Mouse (Mus musculus): Measurements from ENCODE around the gene Gm20403.
"Not testable (repeated sequence)": the region's sequence is repeated elsewhere in the genome, so short reads cannot be mapped to it uniquely, and the experiment has no call there.

Gene Gm20403

DNA sequence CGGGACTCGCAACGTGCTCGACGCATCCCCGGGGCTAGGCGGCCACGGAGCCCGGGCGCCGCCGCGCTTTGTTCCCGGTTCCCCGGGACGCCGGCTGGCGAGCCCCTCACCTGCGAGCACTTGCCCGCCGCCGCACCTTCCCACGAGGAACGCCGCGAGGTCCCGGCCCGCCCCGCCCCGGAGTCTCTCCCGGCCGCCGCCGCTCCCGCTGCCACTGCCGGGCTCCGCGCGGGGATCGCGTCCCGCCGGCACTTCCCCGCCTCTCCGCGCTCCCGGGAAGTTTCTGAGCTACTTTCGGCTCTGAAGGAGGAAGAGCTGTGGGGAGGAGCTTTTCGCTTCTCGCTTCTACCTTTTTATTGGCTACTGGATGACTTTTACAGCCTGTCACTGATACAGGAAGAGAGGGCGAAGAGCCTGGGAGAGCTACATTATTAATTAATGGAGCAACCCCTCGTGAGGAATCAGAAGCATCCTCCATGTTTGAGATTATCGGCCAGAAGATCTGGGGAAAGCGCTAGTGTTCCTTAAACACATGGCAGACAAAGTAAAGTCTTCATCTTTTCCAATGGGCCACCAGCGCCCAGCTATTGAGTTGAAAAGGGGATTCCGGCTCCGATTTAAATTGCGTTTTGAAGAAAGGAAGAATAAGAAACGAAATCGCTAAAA is at the start of gene Gm20403:
Gene Gm20403, minus strand, starts transcription at position 478 of the 666 bp plus-strand sequence.
- in situ Hi-C loops (cut with MboI; ENCODE audit: low sequenced_read_pairs), result no loop called here

DNA sequence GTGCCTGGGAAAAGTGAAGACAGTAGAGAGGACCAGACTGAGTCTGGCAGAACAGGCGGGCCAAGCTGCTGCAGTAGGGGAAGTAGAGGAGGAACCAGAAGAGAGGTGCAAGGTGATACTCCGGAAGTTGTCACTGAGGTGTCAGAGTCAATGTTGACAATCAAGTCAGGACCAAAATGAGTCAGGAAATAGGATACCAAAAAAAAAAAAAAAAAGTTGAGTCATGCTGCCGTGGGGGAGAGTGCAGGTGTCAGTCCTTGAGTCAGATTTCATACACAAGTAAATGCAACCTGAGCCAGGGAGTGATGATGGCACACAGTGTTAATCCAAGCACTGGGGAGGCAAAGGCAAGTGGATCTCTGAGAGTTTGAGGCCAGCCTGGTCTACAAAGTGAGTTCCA is 40.8 kb upstream of the Gm20403 start:
- in situ Hi-C loops (cut with MboI; ENCODE audit: low sequenced_read_pairs), result no loop called here

DNA sequence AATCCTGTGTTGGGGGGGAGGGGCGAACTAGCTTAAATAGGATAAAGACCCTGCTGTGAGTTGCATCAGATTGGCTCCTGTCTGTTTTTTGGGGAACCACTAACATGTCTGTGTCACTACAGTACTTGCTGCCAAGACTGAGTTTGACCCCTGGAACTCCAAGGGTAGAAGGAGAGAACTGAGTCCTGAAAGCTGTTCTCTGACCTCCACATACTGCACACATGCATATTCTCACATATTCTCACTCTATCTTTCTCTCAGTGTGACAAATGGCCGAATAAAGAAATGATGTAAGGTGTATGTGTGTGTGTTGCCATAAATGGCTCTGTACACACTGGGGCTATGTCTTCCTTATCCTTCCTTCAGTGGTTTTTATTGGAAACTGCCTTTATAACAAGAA is 37.0 kb upstream of the Gm20403 start:
- in situ Hi-C loops (cut with MboI; ENCODE audit: low sequenced_read_pairs), result no loop called here

DNA sequence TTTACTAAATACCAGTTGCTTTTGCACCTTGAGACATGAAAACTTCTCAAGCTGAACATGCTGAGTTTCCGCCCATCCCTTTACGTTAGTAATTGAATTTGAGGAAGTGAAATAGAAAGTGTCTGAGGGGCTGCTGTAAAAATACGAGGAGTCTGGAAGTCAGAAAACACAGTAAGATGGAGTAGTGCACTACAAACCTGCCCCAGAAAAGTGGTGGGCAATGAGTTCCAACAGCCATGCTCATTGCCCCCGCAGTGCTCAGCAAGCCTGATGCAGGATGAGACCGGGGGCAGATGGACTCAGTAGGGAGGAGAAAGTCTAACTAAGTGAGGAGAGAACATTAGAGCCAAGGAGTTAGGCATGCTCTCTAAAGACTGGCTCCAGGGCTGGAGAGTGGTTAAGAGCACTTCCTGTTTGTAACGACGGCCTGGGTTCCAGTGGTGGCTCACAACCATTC is 33.1 kb upstream of the Gm20403 start:
- in situ Hi-C loops (cut with MboI; ENCODE audit: low sequenced_read_pairs), result no loop called here

DNA sequence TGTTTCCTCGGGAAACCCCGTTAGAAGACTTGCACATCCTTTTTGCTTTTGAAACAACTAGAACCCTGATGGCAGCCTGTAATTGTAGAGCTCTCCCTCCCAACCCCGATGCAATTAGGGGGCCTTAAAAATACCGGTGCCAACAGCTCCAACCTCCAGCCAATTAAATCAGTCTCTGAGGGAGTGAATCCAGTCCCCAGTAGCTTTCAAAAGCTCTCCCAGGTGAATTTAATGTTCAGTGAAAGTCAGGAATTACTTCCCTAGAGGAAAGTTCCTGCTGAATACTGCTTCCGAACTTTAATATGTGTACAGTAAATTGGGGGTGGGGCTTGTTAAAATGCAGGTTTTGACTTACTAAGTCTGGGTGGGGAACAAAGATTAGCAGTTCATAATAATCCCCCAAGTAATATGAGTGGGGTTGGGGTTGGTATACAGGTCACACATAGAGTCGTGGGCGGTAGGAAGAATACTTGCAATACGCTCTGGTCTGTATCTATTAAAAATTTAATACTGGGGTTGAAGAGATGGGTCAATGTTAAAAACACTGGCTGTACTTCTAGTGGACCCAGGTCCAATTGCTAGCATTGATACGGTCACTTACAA is 30.9 kb upstream of the Gm20403 start:
- in situ Hi-C loops (cut with MboI; ENCODE audit: low sequenced_read_pairs), result no loop called here

DNA sequence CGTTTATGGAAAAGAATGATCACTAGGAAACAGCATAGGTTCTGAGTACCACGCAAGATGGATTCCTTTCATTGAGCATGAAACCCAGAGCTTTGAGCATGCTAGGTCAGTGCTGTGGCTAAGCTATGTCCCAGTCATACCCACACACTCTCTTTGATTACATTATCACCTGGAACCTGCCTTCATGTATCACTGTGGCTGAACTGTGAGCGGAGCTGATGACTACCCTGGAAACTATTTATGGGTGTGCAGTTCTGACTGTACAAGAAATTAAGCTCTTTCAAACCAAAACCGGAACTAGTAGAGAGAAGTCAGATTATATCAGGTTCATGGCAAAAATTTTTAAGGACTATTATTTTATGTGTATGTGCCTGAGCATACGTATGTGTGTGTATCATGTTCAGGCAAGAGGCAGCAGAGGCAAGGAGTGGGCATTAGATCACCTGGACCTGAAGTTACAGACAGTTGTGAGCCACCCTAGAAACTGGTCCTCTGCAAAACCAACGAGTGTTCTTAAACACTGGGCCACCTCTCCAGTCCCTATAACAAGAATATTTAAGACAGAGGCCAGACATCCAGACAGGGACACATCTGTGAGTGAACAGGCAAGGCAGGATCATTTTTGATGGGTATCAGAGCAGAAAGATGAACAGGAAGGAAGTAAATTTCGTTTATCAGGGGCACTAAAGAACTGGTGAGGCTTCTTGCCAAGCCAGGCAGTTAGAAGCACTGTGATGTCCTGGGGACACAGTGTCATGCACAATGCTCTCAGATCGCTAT is 30.2 kb upstream of the Gm20403 start:
- in situ Hi-C loops (cut with MboI; ENCODE audit: low sequenced_read_pairs), result no loop called here

DNA sequence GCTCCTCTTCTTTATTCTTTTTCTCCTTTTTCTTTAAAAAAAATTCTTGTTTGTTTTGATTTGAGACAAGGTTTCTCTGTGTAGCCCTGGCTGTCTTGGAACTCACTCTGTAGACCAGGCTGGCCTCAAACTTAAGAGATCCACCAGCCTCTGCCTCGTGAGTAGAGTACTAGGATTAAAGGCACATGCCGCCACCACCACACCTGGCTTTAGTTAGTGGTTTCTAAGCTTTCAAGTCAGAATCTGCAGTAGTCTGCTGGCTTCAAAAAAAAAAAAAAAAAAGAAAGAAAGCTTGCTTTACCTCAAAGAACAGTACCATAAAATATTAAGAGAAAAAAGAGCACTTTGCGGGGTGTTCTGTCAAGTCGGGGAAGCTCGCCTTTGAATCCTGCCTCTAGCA is 29.1 kb upstream of the Gm20403 start:
- in situ Hi-C loops (cut with MboI; ENCODE audit: low sequenced_read_pairs), result no loop called here

DNA sequence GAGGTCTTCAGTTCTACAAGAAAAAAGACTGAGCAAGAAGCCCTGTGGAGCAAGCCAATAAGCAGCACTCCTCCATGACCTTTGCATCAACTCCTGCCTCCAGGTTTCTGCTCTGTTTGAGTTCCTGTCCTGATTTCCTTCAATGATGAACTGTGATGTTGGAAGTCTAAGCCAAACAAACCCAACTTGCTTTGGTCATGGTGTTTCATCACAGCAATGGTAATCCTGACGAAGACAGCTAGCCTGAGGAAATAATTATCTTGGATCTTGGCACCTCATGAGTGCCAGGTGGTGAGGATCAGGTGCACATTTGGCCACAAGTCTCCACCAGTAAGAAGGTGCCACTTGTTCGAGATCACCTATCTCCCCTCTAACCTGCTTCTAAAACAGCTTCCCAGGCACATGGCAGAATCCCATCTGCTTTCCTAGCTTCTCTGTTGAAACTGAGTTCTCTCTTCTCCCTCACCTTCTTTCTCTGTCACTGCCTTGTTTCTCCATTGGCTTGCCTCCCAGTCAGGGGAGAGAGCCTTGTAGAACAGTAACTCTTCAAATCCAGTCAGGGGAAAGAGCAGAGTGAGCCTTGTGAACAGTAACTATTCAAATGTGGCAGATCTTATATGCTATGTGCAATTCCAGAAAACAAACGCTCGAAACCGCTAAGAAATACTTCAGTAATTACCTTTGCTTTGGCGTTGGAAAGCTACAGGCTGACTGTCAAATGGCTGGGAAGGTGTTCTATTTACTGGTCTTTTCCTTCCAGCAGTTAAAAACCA is 27.5 kb upstream of the Gm20403 start, which contains the start of gene Baz1a:
Gene Baz1a, minus strand, starts transcription at position 723 of the 773 bp plus-strand sequence.
- in situ Hi-C loops (cut with MboI; ENCODE audit: low sequenced_read_pairs), result no loop called here

DNA sequence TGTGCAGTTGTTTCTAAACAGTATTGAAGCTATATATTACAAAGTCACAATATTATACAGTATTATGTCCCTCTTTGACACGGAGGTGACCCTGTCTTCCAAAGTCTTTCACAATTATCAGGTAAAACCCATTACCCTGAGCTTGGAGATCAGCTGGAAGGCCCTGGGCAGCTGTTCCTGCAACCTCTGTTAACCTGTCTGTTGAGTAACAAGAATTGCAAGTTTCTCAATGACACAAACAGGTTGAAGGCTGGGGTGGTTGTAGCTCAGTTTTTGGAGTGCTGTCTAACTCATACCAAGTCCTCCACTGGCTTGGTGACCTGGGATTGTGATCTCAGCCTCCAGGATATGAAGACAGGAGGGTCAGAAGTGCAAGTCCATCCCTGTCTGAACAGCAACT is 26.7 kb upstream of the Gm20403 start:
- in situ Hi-C loops (cut with MboI; ENCODE audit: low sequenced_read_pairs), result no loop called here

DNA sequence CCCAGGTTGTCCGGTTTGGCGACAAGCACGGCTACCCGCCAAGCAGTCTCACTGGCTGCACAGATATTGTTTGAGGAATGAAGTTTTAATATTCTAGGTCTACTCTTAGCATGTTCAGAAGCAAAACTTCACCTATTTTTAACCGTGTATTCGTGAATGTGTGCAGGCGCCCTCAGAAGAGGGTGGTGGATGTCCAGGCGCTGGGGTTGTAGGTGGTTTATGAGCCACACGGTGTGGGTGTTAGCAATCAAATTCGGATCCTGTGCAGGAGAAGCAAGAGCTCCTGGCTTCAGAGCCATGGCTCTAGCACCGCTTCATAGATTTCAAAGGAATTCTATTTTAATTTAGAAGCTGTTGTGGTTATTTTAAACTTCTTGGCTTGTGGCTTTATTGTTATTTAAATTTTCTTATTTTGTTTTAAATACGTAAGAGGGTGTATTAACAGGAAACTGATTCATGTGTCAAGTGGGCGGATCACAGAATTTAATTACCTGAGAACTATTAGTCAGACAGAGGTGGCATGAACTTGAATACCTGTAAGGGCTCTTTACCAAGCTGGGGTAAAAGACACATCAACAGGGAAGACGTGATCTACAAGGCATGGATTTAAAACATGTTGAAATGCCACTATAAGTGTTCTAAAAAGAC is 21.2 kb upstream of the Gm20403 start:
- in situ Hi-C loops (cut with MboI; ENCODE audit: low sequenced_read_pairs), result no loop called here

DNA sequence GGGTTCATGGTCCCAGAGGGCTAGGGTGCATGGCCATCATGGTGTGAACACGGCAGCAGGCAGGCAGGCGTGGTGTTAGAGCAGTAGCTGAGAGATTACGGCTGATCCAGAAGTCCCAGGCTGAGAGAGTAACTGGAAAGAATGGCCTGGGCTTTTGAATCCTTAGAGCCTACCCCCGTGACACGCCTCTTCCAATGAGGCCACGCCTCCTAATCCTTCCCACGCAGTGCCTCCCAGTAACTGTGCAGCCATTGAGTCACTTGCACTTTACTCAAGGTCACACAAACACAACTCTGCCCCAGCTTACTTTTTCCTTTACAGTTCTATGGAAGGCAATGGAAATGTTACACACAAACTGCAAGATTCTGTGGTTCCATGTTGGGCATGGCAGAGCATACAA is 19.7 kb upstream of the Gm20403 start:
- in situ Hi-C loops (cut with MboI; ENCODE audit: low sequenced_read_pairs), result no loop called here

DNA sequence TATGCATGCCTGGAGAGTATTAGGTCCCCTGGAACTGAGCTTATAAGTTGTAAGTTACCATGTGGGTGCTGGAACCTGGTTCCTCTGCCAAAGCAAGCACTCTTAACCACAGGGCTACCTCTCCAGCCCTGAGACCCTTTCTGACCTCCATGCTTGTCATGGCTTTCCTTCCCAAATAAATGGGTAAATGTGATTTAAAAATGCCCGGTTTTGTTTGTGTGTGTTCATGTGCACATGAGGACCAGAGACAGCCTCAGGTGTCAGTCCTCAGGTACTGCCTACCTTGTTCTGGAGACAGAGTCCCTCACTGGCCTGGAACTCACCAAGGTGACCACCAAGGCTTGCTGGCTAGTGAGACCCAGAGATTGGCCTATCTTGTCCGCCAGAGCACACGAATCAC is 18.1 kb upstream of the Gm20403 start:
- in situ Hi-C loops (cut with MboI; ENCODE audit: low sequenced_read_pairs), result no loop called here

DNA sequence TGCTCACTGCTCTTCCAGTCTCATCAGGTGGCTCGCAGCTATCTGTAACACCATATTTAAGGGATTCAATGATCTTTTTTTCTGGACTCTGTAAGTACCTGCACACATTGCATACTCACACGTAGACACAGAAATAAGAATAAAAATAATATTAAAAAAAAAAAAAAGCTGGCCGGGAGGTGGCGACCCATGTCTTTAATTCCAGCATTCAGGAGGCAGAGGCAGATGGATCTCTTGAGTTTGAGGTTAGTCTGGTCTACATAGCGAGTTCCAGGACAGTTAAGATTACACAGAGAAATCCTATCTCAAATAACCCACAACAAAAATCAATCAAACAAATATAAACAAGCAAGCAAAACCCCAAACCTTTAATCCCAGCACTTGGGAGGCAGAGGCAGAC is 17.5 kb upstream of the Gm20403 start:
- in situ Hi-C loops (cut with MboI; ENCODE audit: low sequenced_read_pairs), result no loop called here

DNA sequence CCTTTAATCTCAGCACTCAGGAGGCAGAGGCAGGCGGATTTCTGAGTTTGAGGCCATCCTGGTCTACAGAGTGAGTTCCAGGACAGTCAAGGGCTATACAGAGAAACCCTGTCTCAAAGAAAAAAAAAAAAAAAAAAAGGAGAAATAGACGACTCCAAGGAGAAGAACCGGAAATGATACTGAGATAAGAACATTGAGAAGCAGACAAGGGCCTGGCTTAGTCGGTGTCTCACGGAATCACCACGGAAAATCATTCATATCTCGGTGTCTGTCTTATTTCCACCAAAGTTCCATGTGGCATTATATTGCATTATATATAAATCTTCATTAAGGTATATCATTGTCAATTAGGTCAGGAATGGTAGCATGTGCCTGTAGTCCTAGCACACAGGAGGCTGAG is 16.2 kb upstream of the Gm20403 start:
- in situ Hi-C loops (cut with MboI; ENCODE audit: low sequenced_read_pairs), result not testable (repeated sequence)

DNA sequence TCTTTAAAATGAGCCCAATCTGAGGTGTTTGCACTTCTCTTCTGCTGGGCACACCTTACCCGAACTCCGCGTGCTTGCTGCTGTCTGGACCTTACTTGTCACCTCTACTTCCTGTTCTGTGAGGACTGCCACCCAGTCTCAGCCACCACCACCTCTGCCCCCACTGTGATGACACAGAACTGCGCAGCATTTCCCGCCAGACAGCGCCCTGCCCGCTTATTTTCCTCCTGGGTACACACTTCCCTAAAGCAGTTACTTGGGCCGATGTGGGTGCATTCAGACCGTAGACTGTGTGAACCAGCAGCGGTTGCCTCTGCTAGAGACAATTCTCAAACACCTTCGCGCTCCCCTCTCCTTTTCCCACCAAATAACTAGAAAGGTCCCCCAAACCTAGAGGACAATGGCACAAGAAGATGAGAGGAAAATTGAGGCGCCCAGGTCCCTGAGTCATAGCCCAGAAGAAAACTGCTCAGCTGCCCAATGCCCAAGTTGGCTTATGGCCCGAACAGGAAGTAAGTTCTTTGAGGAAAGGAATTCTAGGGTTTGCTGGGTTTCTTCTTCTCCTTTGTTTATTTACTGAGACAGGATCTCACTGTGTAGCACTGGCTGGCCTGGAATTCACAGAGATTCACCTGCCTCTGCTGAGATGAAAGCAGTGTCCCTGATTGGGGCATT is 12.8 kb upstream of the Gm20403 start:
- in situ Hi-C loops (cut with MboI; ENCODE audit: low sequenced_read_pairs), result no loop called here

DNA sequence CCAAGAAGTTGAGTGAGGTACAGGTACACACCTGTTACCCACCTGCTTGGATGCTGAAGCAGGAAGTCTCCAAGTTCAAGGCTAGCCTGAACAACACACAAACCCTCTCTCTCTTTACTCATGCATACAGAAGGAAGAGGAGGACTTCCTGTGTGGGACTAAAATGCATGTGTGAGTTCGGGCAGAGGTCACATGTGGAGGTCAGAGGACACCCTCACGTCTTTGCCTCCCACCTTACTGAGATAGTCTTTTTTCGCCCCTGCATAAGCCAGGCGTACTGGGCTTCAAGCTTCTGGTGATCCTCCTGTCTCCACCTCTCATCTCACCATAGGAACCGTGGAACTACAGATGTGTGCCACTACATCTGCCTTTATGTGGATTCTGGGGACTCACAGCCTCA is 12.1 kb upstream of the Gm20403 start:
- in situ Hi-C loops (cut with MboI; ENCODE audit: low sequenced_read_pairs), result no loop called here

DNA sequence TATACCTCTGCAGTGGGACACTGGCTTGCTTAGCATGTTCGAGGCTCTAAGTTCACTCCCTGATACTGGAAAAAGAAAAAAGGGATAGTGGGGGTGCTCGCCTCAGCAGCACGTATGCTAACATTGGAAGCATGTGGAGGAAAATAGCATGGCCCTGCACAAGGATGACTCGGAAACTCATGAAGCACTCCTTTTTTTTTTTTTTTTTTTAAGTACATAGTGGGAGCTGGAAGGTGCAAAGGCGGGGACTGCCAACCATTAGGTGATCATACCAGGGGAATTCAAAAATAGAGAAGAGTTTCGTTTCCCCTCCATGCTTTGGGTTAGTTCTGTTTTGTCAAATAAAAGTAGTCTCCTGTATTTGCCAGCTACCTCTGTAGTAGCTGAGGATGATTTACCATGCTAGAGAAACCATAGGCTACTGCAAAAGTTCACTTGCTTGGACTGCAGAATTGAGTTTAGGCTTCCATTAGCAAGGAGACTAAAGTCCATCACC is 10.7 kb upstream of the Gm20403 start:
- in situ Hi-C loops (cut with MboI; ENCODE audit: low sequenced_read_pairs), result no loop called here

DNA sequence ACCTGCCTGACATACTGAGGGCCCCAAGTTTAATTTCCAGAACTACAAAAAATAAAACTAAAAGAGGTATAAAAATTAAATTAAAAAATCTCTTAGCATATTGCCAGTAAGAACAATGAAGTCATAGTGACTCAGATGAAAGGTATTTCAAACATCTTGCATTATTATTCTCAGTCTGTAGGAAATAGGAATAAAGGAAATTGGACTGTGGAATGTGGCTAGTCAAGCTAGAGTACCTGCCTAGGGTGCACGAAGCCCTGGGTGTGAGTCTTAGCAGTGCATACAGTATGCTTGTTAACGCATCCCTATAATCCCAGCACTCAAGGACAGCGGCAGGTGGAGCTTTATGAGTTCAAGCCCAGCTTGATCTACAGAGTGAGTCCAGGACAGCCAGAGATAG is 9.6 kb upstream of the Gm20403 start:
- in situ Hi-C loops (cut with MboI; ENCODE audit: low sequenced_read_pairs), result no loop called here

DNA sequence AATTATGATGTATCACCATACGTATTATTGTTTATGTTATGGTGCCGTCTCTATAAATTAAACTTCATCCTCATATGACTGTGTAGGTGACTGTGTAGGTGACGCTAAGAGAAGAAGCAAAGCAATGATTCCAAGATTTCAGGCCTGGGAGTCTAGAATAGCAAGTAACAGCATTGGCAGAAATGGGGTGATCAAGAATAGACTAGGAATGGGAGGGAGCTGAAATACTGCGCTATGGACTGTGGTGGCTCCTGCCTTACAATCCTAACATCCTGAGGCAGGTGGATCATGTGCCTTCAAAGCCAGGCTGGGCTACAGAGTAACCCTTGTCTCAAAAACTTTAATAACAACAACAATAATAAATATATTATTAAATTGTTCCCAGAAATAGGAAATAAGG is 8.1 kb upstream of the Gm20403 start:
- in situ Hi-C loops (cut with MboI; ENCODE audit: low sequenced_read_pairs), result no loop called here

DNA sequence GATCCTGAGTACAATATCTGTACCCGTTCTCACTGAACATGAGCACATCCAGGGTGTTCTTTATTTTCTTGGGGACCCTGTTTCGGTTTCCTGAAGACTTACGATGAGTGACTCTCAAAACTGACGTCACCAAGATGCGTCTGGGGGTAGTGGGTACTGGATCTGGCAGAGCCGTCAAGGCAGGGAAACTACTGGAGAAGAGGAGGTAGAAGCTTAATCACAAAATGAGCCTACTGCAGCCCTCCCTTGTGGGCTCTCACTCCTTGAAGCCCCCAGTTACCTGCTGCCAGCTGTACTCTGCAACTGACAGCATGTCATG is 7.7 kb upstream of the Gm20403 start:
- in situ Hi-C loops (cut with MboI; ENCODE audit: low sequenced_read_pairs), result no loop called here

Measured in CH12F3 (cell line).